Mouse (Mus musculus): ENCODE measurements around the gene Mbl1. TPM values are rescaled to one million over a fixed set of nuclear protein-coding genes. Genes with fewer than 3 reads are reported as not detected.

Gene Mbl1
- not detected for total RNA-seq (2022)

- DNase-seq (ENCODE audit: low spot score): no peak
Measured at GRCm38 (mm10) chr14:41151220-41151898, at the start of gene Mbl1. TSS of gene Mbl1 (plus strand) at chr14:41151458.

- DNase-seq (ENCODE audit: low spot score): no peak
Measured at GRCm38 (mm10) chr14:41102269-41102668, 49.0 kb upstream of the Mbl1 start.

- DNase-seq (ENCODE audit: low spot score): no peak
Measured at GRCm38 (mm10) chr14:41104853-41105444, 46.3 kb upstream of the Mbl1 start, which contains the start of gene Mat1a. TSS of gene Mat1a (plus strand) at chr14:41105035.

- DNase-seq (ENCODE audit: low spot score): no peak
Measured at GRCm38 (mm10) chr14:41111031-41111668, 40.1 kb upstream of the Mbl1 start.

GRCm38 (mm10) chr14:41112944-41113343, 38.3 kb upstream of the Mbl1 start:
- DNase-seq (ENCODE audit: low spot score): no peak

- no peak for DNase-seq (ENCODE audit: low spot score)
Measured at GRCm38 (mm10) chr14:41116271-41116670, 35.0 kb upstream of the Mbl1 start.

GRCm38 (mm10) chr14:41124683-41125082, 26.6 kb upstream of the Mbl1 start:
- no peak for DNase-seq (ENCODE audit: low spot score)

GRCm38 (mm10) chr14:41127997-41128396, 23.3 kb upstream of the Mbl1 start:
- DNase-seq (ENCODE audit: low spot score): peak; percentile 3

GRCm38 (mm10) chr14:41131540-41131939, 19.7 kb upstream of the Mbl1 start, which contains the start of gene Sftpa1:
TSS of gene Sftpa1 (plus strand) at chr14:41131782.
- no peak for DNase-seq (ENCODE audit: low spot score)

GRCm38 (mm10) chr14:41137006-41137405, 14.3 kb upstream of the Mbl1 start:
- no peak for DNase-seq (ENCODE audit: low spot score)

GRCm38 (mm10) chr14:41140686-41141085, 10.6 kb upstream of the Mbl1 start:
- no peak for DNase-seq (ENCODE audit: low spot score)

- no peak for DNase-seq (ENCODE audit: low spot score)
Measured at GRCm38 (mm10) chr14:41146035-41146434, 5.2 kb upstream of the Mbl1 start.

GRCm38 (mm10) chr14:41146922-41147321, 4.3 kb upstream of the Mbl1 start:
- no peak for DNase-seq (ENCODE audit: low spot score)

GRCm38 (mm10) chr14:41147356-41147755, 3.9 kb upstream of the Mbl1 start:
- no peak for DNase-seq (ENCODE audit: low spot score)

GRCm38 (mm10) chr14:41160076-41160475, 8.8 kb downstream of the Mbl1 start:
- DNase-seq (ENCODE audit: low spot score): no peak

- DNase-seq (ENCODE audit: low spot score): no peak
Measured at GRCm38 (mm10) chr14:41160743-41161142, 9.5 kb downstream of the Mbl1 start.

GRCm38 (mm10) chr14:41162663-41163062, 11.4 kb downstream of the Mbl1 start:
- peak; percentile 5 for DNase-seq (ENCODE audit: low spot score)

- DNase-seq (ENCODE audit: low spot score): no peak
Measured at GRCm38 (mm10) chr14:41167278-41167677, 16.0 kb downstream of the Mbl1 start.

GRCm38 (mm10) chr14:41168567-41168966, 17.3 kb downstream of the Mbl1 start:
- DNase-seq (ENCODE audit: low spot score): no peak

GRCm38 (mm10) chr14:41170514-41170913, 19.3 kb downstream of the Mbl1 start:
- no peak for DNase-seq (ENCODE audit: low spot score)

- DNase-seq (ENCODE audit: low spot score): no peak
Measured at GRCm38 (mm10) chr14:41174802-41175201, 23.5 kb downstream of the Mbl1 start.

- no peak for DNase-seq (ENCODE audit: low spot score)
Measured at GRCm38 (mm10) chr14:41185059-41185821, 34.0 kb downstream of the Mbl1 start, which contains the start of gene Sftpd. TSS of gene Sftpd (minus strand) at chr14:41185149.
